Mouse (Mus musculus) liver, postnatal 0 days (tissue): ENCODE measurements around the gene Cd48.

Source experiments
- CTCF ChIP-seq: sonication (generic); IDR thresholded peaks from 2 replicates; pipeline ENCODE4 v1.5.1; 2016; ENCODE audit warnings: antibody characterized with exemption, low read depth
- EP300 ChIP-seq: IDR thresholded peaks from 2 replicates; pipeline ENCODE4 v1.6.1; 2016; ENCODE audit warnings: antibody characterized with exemption, low read depth, mild to moderate bottlenecking

DNA sequence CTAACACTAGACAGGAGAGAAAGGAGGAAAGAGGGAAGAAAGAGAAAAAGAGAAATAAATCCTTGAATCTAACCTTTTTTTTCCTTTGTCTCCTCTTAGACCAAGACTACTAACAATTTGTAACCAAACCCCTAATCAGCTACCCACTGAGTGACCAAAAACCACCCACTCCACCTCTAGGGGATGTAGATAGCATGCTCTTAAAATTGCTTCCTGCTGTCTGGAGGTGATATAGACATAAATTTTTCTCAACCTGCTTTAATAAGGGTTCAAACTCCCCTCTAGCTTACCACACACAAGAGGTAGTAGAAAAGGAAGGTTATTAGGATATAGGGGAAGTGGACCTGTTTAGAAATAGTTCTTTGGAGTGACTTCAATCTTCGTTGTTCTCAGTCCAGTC, 14.6 kb upstream of the Cd48 start:
- no peak for TF ChIP-seq CTCF
- TF ChIP-seq EP300 = no peak
